Mouse (Mus musculus) G1E (cell line): ENCODE results near the gene C8g.

ENCODE experiments used
- CTCF ChIP-seq: IDR thresholded peaks from 2 replicates; pipeline ENCODE4 v1.5.1; 2012; ENCODE audit warnings: low read depth, low read length, inconsistent platforms, mixed read lengths
- GATA1 ChIP-seq: IDR thresholded peaks from 2 replicates; pipeline ENCODE4 v1.6.1; 2012; ENCODE audit warnings: borderline replicate concordance, low read length, inconsistent platforms, mixed read lengths
- GATA2 ChIP-seq: IDR thresholded peaks from 2 replicates; pipeline ENCODE4 v1.6.1; 2012; ENCODE audit warnings: low read depth, low read length, inconsistent platforms, borderline replicate concordance
- POLR2AphosphoS5 ChIP-seq: IDR thresholded peaks from 2 replicates; pipeline ENCODE4 v1.6.1; 2012; ENCODE audit warnings: low read depth, low read length, inconsistent platforms; ENCODE audit not compliant: insufficient replicate concordance
- TAL1 ChIP-seq: conservative IDR thresholded peaks from 2 replicates; pipeline ENCODE4 v1.6.1; 2012; ENCODE audit warnings: low read depth, low read length, inconsistent platforms, mixed read lengths

GRCm38 (mm10) chr2:25465256-25465655 is 36.3 kb downstream of the C8g start:
- no peak for TF ChIP-seq GATA1
- no peak for TF ChIP-seq CTCF
- TF ChIP-seq GATA2: no peak
- no peak for TF ChIP-seq POLR2AphosphoS5
- TF ChIP-seq TAL1: no peak
